Mouse (Mus musculus) layer of hippocampus, adult 8-10 months (tissue): ENCODE data around the gene Sapcd1. TPM values are rescaled to one million over a fixed set of nuclear protein-coding genes. Genes with fewer than 3 reads are reported as not detected.

Experiments used
- DNase-seq, 2 experiments: peaks; one replicate each; pipeline ENCODE4 v3.0.0; 2022; ENCODE audit warnings: low spot score in 2 of 2
- total RNA-seq, 4 experiments: library from RNA; stranded (reverse); gene quantifications; 2 replicates each; pipeline ENCODE4 v1.2.4; 2022

Sapcd1 gene
- total RNA-seq, 4 experiments from 2014 or later, result 0.76 to 0.95 TPM; not detected in 2

- DNase-seq, result no peak
Observed at GRCm38 (mm10) chr17:34982328-34982727, 45.5 kb downstream of the Sapcd1 start.

GRCm38 (mm10) chr17:34981690-34982180 lies 46.1 kb downstream of the Sapcd1 start, which contains the start of gene Lsm2:
TSS of gene Lsm2 (plus strand) at chr17:34981862.
- peak; percentile 89 to 91 for DNase-seq

- DNase-seq, result no peak
Observed at GRCm38 (mm10) chr17:34980655-34981054, 47.2 kb downstream of the Sapcd1 start.

GRCm38 (mm10) chr17:34979631-34980030 lies 48.2 kb downstream of the Sapcd1 start:
- no peak for DNase-seq

GRCm38 (mm10) chr17:34978239-34978638 lies 49.6 kb downstream of the Sapcd1 start:
- no peak for DNase-seq

GRCm38 (mm10) chr17:34977000-34977399 lies 50.8 kb downstream of the Sapcd1 start:
- DNase-seq, result no peak

Other genes starting within 250 kb of the Sapcd1 start
- 1 to 10 TPM; 2.7 to 3.2 (median 3.0) TPM for gene Cyp21a1, start 223.5 kb downstream of the Sapcd1 start, total RNA-seq
- gene Stk19, start 191.1 kb downstream of the Sapcd1 start, total RNA-seq, result 10 to 100 TPM; 52.3 to 70.3 (median 58.1) TPM
- gene Dxo, start 191.0 kb downstream of the Sapcd1 start, total RNA-seq, result 10 to 100 TPM; 33.0 to 42.4 (median 34.4) TPM
- 10 to 100 TPM; 67.1 to 77.5 (median 71.5) TPM for gene Skiv2l, start 177.8 kb downstream of the Sapcd1 start, total RNA-seq
- 10 to 100 TPM; 33.2 to 41.3 (median 40.8) TPM for gene Nelfe, start 177.6 kb downstream of the Sapcd1 start, total RNA-seq
- gene Cfb, start 165.5 kb downstream of the Sapcd1 start, total RNA-seq, result under 1 TPM; 0.17 to 0.31 (median 0.18) TPM
- gene Zbtb12, start 148.5 kb downstream of the Sapcd1 start, total RNA-seq, result 10 to 100 TPM in 2 of 4 experiments, 1 to 10 TPM in 2; 8.3 to 10.2 (median 9.3) TPM
- gene Gm20547, start 146.0 kb downstream of the Sapcd1 start, total RNA-seq, result not detected
- 1 to 10 TPM; 3.1 to 4.4 (median 4.3) TPM for gene C2, start 129.8 kb downstream of the Sapcd1 start, total RNA-seq
- 100 to 1,000 TPM; 186 to 199 (median 189) TPM for gene Ehmt2, start 129.5 kb downstream of the Sapcd1 start, total RNA-seq
- under 1 TPM; 0.14 to 0.41 (median 0.34) TPM for gene Slc44a4, start 113.5 kb downstream of the Sapcd1 start, total RNA-seq
- 10 to 100 TPM; 38.3 to 46.8 (median 41.7) TPM for gene Neu1, start 96.8 kb downstream of the Sapcd1 start, total RNA-seq
- gene Hspa1b, start 68.8 kb downstream of the Sapcd1 start, total RNA-seq, result 10 to 100 TPM; 13.2 to 31.7 (median 24.2) TPM
- not detected for gene Gm20481, start 58.1 kb downstream of the Sapcd1 start, total RNA-seq
- gene Hspa1a, start 55.9 kb downstream of the Sapcd1 start, total RNA-seq, result 10 to 100 TPM; 14.3 to 24.2 (median 19.4) TPM
- under 1 TPM; 0.23 to 0.45 (median 0.31) TPM for gene Hspa1l, start 55.3 kb downstream of the Sapcd1 start, total RNA-seq
- 10 to 100 TPM; 13.1 to 19.1 (median 16.9) TPM for gene Lsm2, start 46.2 kb downstream of the Sapcd1 start, total RNA-seq
- gene Vars, start 27.0 kb downstream of the Sapcd1 start, total RNA-seq, result 10 to 100 TPM; 49.9 to 58.8 (median 51.3) TPM
- gene Vwa7, start 11.4 kb downstream of the Sapcd1 start, total RNA-seq, result under 1 TPM; 0.14 to 0.90 (median 0.56) TPM
- 1 to 10 TPM; 1.1 to 2.1 (median 1.4) TPM for gene Msh5, start 18.7 kb upstream of the Sapcd1 start, total RNA-seq
- gene Clic1, start 21.9 kb upstream of the Sapcd1 start, total RNA-seq, result 10 to 100 TPM in 2 of 4 experiments, 1 to 10 TPM in 2; 9.2 to 27.8 (median 15.9) TPM
- 10 to 100 TPM in 3 of 4 experiments, 1 to 10 TPM in 1; 8.8 to 20.3 (median 14.9) TPM for gene Ddah2, start 31.0 kb upstream of the Sapcd1 start, total RNA-seq
- not detected for gene Ly6g6c, start 37.4 kb upstream of the Sapcd1 start, total RNA-seq
- under 1 TPM in 1 of 4 experiments, not detected in 3; 0.48 TPM for gene Mpig6b, start 38.2 kb upstream of the Sapcd1 start, total RNA-seq
- gene Ly6g6e, start 48.9 kb upstream of the Sapcd1 start, total RNA-seq, result 1 to 10 TPM; 4.6 to 7.1 (median 5.6) TPM
- gene Ly6g6d, start 50.0 kb upstream of the Sapcd1 start, total RNA-seq, result 1 to 10 TPM; 1.4 to 2.9 (median 2.2) TPM
- 1 to 10 TPM in 1 of 4 experiments, under 1 TPM in 2, not detected in 1; 0.41 to 1.0 (median 0.89) TPM for gene Ly6g6f, start 57.6 kb upstream of the Sapcd1 start, total RNA-seq
- gene Abhd16a, start 61.2 kb upstream of the Sapcd1 start, total RNA-seq, result 100 to 1,000 TPM in 3 of 4 experiments, 10 to 100 TPM in 1; 96.2 to 115 (median 106) TPM
- not detected for gene Ly6g5c, start 80.3 kb upstream of the Sapcd1 start, total RNA-seq
- gene Ly6g5b, start 87.4 kb upstream of the Sapcd1 start, total RNA-seq, result under 1 TPM; 0.27 to 0.83 (median 0.63) TPM
- 10 to 100 TPM; 17.6 to 19.2 (median 18.0) TPM for gene Gpank1, start 93.4 kb upstream of the Sapcd1 start, total RNA-seq
- gene Csnk2b, start 94.0 kb upstream of the Sapcd1 start, total RNA-seq, result 100 to 1,000 TPM; 176 to 194 (median 189) TPM
- gene D17H6S53E, start 98.4 kb upstream of the Sapcd1 start, total RNA-seq, result 10 to 100 TPM; 27.6 to 31.6 (median 30.9) TPM
- not detected for gene Apom, start 104.0 kb upstream of the Sapcd1 start, total RNA-seq
- gene Bag6, start 107.2 kb upstream of the Sapcd1 start, total RNA-seq, result 100 to 1,000 TPM; 291 to 311 (median 298) TPM
- gene Prrc2a, start 136.9 kb upstream of the Sapcd1 start, total RNA-seq, result 100 to 1,000 TPM; 302 to 328 (median 308) TPM
- gene Aif1, start 148.1 kb upstream of the Sapcd1 start, total RNA-seq, result 10 to 100 TPM in 2 of 4 experiments, 1 to 10 TPM in 2; 6.3 to 45.4 (median 25.7) TPM
- 10 to 100 TPM in 1 of 4 experiments, 1 to 10 TPM in 3; 5.0 to 13.2 (median 7.1) TPM for gene Lst1, start 160.4 kb upstream of the Sapcd1 start, total RNA-seq
- 1 to 10 TPM in 1 of 4 experiments, under 1 TPM in 3; 0.53 to 1.4 (median 0.71) TPM for gene Ltb, start 166.4 kb upstream of the Sapcd1 start, total RNA-seq
- under 1 TPM in 1 of 4 experiments, not detected in 3; 0.29 TPM for gene Tnf, start 174.0 kb upstream of the Sapcd1 start, total RNA-seq
- under 1 TPM; 0.32 to 0.89 (median 0.67) TPM for gene Lta, start 177.3 kb upstream of the Sapcd1 start, total RNA-seq
- gene Gm16181, start 192.8 kb upstream of the Sapcd1 start, total RNA-seq, result not detected
- 100 to 1,000 TPM; 592 to 630 (median 612) TPM for gene Atp6v1g2, start 205.6 kb upstream of the Sapcd1 start, total RNA-seq
- 10 to 100 TPM; 12.9 to 16.4 (median 14.9) TPM for gene Nfkbil1, start 207.8 kb upstream of the Sapcd1 start, total RNA-seq
- 100 to 1,000 TPM; 216 to 231 (median 222) TPM for gene Ddx39b, start 213.7 kb upstream of the Sapcd1 start, total RNA-seq
- gene H2-D1, start 234.7 kb upstream of the Sapcd1 start, total RNA-seq, result 100 to 1,000 TPM in 2 of 4 experiments, 10 to 100 TPM in 2; 23.2 to 135 (median 64.4) TPM